Comparison of ENCODE assay signal across 8 mouse cellular contexts in genomic region chr7:81572610-81573268, GRCm38 (mm10). TPM values are rescaled to one million over a fixed set of nuclear protein-coding genes. Genes with fewer than 3 reads are reported as not detected.
A peak's percentile ranks its signal among the peaks of the same experiment; 100 is the strongest.
DNase-seq lines count a peak whose midpoint lies in the region; ATAC-seq and TF ChIP-seq lines count a peak whose summit lies in the region.

No protein-coding gene starts in this region.

- 58% methylated on average over 6 of the region's 6 CpGs for WGBS in kidney, embryonic 16.5 days
- 72% methylated on average over 6 of the region's 6 CpGs for WGBS in hindbrain, embryonic 15.5 days
- 72% methylated on average over 6 of the region's 6 CpGs for WGBS in midbrain, postnatal 0 days

- DNase-seq in kidney, postnatal 4 days, result no peak
- no peak for DNase-seq in midbrain, postnatal 0 days (ENCODE audit: low spot score)
- no peak for DNase-seq in cerebellum, adult 9-10 months
- no peak for DNase-seq in thymus, postnatal 0 days (ENCODE audit: low spot score)
- no peak for DNase-seq in urinary bladder, adult 18-20 months (ENCODE audit: low spot score in 2 of 2)

- no peak for TF ChIP-seq POLR2A in bone marrow macrophage, adult 2 months (IDR thresholded peaks at IDR 0.05; ENCODE audit: borderline replicate concordance, low read depth, low read length)

- H3K36me3 ChIP-seq in kidney, embryonic 16.5 days (ENCODE audit: insufficient read depth, low read length), result peaks cover 5% of the 10 kb centered on the region; the same call in 1 of the 2 replicates
- H3K36me3 ChIP-seq in hindbrain, embryonic 15.5 days, result peaks cover 12% of the 10 kb centered on the region
- H3K36me3 ChIP-seq in midbrain, postnatal 0 days (ENCODE audit: insufficient read depth, low read length), result peaks cover 8% of the 10 kb centered on the region

- ATAC-seq in kidney, embryonic 16.5 days (ENCODE audit: low FRiP score, low TSS enrichment), result no peak
- ATAC-seq in hindbrain, embryonic 15.5 days (ENCODE audit: low FRiP score, low read depth), result no peak
- ATAC-seq in midbrain, postnatal 0 days (ENCODE audit: low FRiP score), result no peak

- H3K4me1 ChIP-seq in kidney, embryonic 16.5 days (ENCODE audit: insufficient read depth, low read length), result peaks cover 10% of the 10 kb centered on the region; the same call in 1 of the 2 replicates
- peaks cover 17% of the 10 kb centered on the region for H3K4me1 ChIP-seq in bone marrow macrophage, adult 2 months (ENCODE audit: control insufficient read depth, insufficient read depth, low read length)
- H3K4me1 ChIP-seq in hindbrain, embryonic 15.5 days (replicated peaks), result peaks cover 25% of the 10 kb centered on the region
- peaks cover 5% of the 10 kb centered on the region; the same call in 1 of the 2 replicates for H3K4me1 ChIP-seq in midbrain, postnatal 0 days (ENCODE audit: insufficient read depth, low read length)

- no peak overlapping the region for H3K9ac ChIP-seq in kidney, embryonic 16.5 days (replicated peaks; ENCODE audit: low read length)
- no peak overlapping the region; the same call in none of the 2 replicates for H3K9ac ChIP-seq in hindbrain, embryonic 15.5 days
- no peak overlapping the region for H3K9ac ChIP-seq in midbrain, postnatal 0 days (replicated peaks; ENCODE audit: low read length, poor library complexity, severe bottlenecking)

- no peak overlapping the region for H3K27ac ChIP-seq in kidney, embryonic 16.5 days (ENCODE audit: low read length)
- H3K27ac ChIP-seq in bone marrow macrophage, adult 2 months (ENCODE audit: insufficient read depth, low read depth, low read length), result no peak overlapping the region
- no peak overlapping the region for H3K27ac ChIP-seq in hindbrain, embryonic 15.5 days (replicated peaks)
- no peak overlapping the region for H3K27ac ChIP-seq in midbrain, postnatal 0 days (ENCODE audit: low read depth, low read length)

- peak overlapping the region; percentile 68 for H3K4me2 ChIP-seq in kidney, embryonic 16.5 days (replicated peaks; ENCODE audit: low read depth, low read length)
- peak overlapping the region; percentile 65 for H3K4me2 ChIP-seq in hindbrain, embryonic 15.5 days
- peak overlapping the region; percentile 75 for H3K4me2 ChIP-seq in midbrain, postnatal 0 days (ENCODE audit: low read depth, low read length, poor library complexity, severe bottlenecking)

- no peaks in the 10 kb centered on the region for H3K27me3 ChIP-seq in kidney, embryonic 16.5 days (ENCODE audit: insufficient read depth, low read length)
- no peaks in the 10 kb centered on the region for H3K27me3 ChIP-seq in hindbrain, embryonic 15.5 days
- no peaks in the 10 kb centered on the region for H3K27me3 ChIP-seq in midbrain, postnatal 0 days (ENCODE audit: insufficient read depth, low read length)

- H3K4me3 ChIP-seq in kidney, embryonic 16.5 days (ENCODE audit: low read length), result peak overlapping the region; percentile 83
- peak overlapping the region; percentile 95 for H3K4me3 ChIP-seq in bone marrow macrophage, adult 2 months (ENCODE audit: insufficient read depth, low read length)
- H3K4me3 ChIP-seq in hindbrain, embryonic 15.5 days, result peak overlapping the region; percentile 69
- H3K4me3 ChIP-seq in midbrain, postnatal 0 days (ENCODE audit: low read depth, low read length), result peak overlapping the region; percentile 95

- no peak for TF ChIP-seq CTCF in bone marrow macrophage, adult 2 months (IDR thresholded peaks at IDR 0.05; ENCODE audit: low read depth, low read length)
- TF ChIP-seq CTCF in midbrain, postnatal 0 days (IDR thresholded peaks at IDR 0.05), result no peak

- no peaks in the 10 kb centered on the region for H3K9me3 ChIP-seq in kidney, embryonic 16.5 days (ENCODE audit: low read length)
- no peaks in the 10 kb centered on the region for H3K9me3 ChIP-seq in hindbrain, embryonic 15.5 days
- no peaks in the 10 kb centered on the region for H3K9me3 ChIP-seq in midbrain, postnatal 0 days (ENCODE audit: low read length)

RNA-seq across cellular contexts. Expression of gene Whamm, which starts 1.7 kb away (rescaled TPM):
- polyA plus RNA-seq in kidney, embryonic 16.5 days (2015; fragmentation: Nextera tagmentation; extraction: Ambion mirVana), result 1.2 and 3.4 TPM in 2 replicates
- polyA plus RNA-seq in bone marrow macrophage, adult 2 months (2012; ENCODE audit: insufficient read depth, insufficient read length, missing spikeins), result 13.4 and 15.8 TPM in 2 replicates
- polyA plus RNA-seq in hindbrain, embryonic 15.5 days (2015; fragmentation: Nextera tagmentation; extraction: Ambion mirVana), result 5.5 and 6.6 TPM in 2 replicates
- 6.2 and 9.6 TPM in 2 replicates for total RNA-seq in midbrain, postnatal 0 days (2014; rRNA removed)
- polyA plus RNA-seq in midbrain, postnatal 0 days (2015; fragmentation: Nextera tagmentation; extraction: Ambion mirVana), result 5.4 and 5.5 TPM in 2 replicates
- polyA plus RNA-seq in thymus, postnatal 0 days (2015; fragmentation: Nextera tagmentation; extraction: Ambion mirVana), result 7.2 and 8.3 TPM in 2 replicates

RNA-seq across cellular contexts. Expression of gene Fsd2, which starts 6.0 kb away (rescaled TPM):
- polyA plus RNA-seq in kidney, embryonic 16.5 days (2015; fragmentation: Nextera tagmentation; extraction: Ambion mirVana), result 0.19 and 0.27 TPM in 2 replicates
- polyA plus RNA-seq in bone marrow macrophage, adult 2 months (2012; ENCODE audit: insufficient read depth, insufficient read length, missing spikeins), result 0.32 and 0.40 TPM in 2 replicates
- polyA plus RNA-seq in hindbrain, embryonic 15.5 days (2015; fragmentation: Nextera tagmentation; extraction: Ambion mirVana), result 0.12 and 0.29 TPM in 2 replicates
- total RNA-seq in midbrain, postnatal 0 days (2014; rRNA removed), result 0.22 TPM in 1 of 2 replicates, not detected in the other
- polyA plus RNA-seq in midbrain, postnatal 0 days (2015; fragmentation: Nextera tagmentation; extraction: Ambion mirVana), result 0.28 and 0.36 TPM in 2 replicates
- 0.73 and 0.87 TPM in 2 replicates for polyA plus RNA-seq in thymus, postnatal 0 days (2015; fragmentation: Nextera tagmentation; extraction: Ambion mirVana)
